Mouse (Mus musculus) heart, postnatal 10 days (tissue): ENCODE results near the gene Ugt1a10. TPM values are rescaled to one million over a fixed set of nuclear protein-coding genes. Genes with fewer than 3 reads are reported as not detected.
"Not testable (repeated sequence)": the region's sequence is repeated elsewhere in the genome, so short reads cannot be mapped to it uniquely, and the experiment has no call there.

ENCODE experiments used
- DNase-seq, 2 experiments: peaks; one replicate each; pipeline ENCODE4 v3.0.0; 2021
- intact Hi-C: fragments of 180-260 bp; cut with DNase I; formaldehyde crosslinking; loops from one replicate; pipeline ENCODE4 v1.15.1; 2025
- total RNA-seq, 2 experiments: library from RNA; stranded (reverse); gene quantifications; 2 replicates each; pipeline ENCODE4 v1.2.3; 2021

Ugt1a10 gene
- total RNA-seq, 2 experiments from 2014 or later: not detected

DNA sequence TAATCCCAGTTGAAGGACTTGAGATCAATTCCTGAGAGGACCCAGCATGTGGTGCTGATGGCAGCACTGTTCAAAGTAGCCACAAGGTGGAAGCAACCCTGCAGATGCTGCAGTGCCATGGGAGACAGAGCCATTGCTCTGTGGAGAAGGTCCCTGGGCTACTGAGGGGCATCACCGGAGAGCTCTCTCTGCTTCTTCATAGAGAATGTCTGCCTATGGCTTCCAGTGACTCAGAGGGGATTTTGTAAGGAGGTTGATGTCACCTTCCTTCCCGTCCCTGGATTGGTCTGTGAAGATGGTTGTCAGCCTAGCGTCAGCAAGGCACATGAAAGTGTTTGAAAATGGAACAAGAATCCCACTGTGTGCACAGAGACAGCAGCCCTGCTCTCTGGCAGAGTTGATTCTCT lies 39.1 kb downstream of the Ugt1a10 start:
- intact Hi-C loops: not testable (repeated sequence)

DNA sequence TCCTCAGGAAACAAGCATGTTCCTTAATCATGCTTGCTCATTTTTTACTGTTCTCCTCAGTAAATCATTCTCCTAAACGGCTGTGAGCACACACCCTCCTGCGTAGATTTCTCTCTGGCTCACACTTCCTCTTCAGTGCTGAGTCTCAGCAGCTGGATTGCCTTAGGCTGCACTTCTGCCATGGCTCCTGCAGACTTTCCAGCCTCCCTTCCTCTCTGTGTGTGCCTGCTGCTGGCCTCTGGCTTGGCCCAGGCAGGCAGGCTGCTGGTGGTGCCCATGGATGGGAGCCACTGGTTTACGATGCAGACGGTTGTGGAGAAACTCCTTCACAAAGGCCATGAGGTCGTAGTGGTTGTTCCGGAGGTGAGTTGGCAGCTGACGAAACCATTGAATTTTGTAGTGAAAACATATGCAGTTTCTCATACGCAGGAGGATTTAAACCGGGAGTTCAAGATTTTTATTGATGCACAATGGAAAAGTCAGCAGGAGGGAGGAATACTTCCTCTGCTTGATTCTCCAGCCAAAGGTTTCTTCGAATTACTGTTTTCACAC lies 39.8 kb downstream of the Ugt1a10 start, which contains the start of gene Ugt1a7c:
Ugt1a7c (plus strand) TSS at position 122 of the 552 bp plus-strand sequence.
- DNase-seq: peak; percentile 42 to 55
- intact Hi-C loops: no loop called here

More for the DNA sequence above, 39.1 kb downstream of the Ugt1a10 start:
- peak in 1 of 2 experiments; percentile 8 for DNase-seq

DNA sequence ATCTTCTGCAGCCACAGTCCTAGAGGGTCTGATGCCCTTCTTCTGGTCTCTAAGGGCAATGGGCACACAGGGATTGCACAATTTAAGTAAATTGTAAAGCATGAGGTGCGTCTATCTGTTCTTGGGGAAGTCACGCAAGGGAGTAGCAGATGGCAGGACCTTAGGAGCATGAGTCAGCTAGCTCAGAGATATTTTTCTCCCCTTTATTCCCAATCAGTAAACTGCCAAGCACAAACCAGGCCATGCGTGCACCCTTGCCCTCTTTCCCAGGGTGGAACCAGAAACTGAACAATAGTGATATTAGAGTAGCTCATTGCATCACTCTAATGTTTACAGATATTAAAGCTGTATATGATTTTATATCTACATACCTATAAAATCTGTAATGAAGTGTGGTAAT lies 43.4 kb downstream of the Ugt1a10 start:
- DNase-seq, intact Hi-C loops: not testable (repeated sequence)

DNA sequence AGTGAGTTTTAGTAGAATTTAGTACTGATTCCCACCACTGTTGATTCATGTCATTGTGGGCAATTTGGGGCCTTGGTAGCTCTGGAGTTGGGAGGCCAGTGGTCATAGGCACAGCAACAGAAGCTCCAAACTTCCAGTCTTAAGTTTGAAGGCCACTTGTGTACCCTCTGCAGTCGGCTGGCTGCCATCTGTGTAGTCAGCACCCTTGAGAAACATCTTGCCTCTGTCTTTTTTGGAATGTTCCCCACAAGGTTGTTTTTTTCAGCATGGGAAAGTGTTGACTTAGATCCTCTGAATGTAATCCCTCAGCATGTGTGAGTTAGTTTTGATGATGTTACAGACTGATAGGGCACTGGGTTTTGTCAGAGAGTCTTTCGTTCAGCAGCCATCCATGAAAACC lies 44.5 kb downstream of the Ugt1a10 start:
- intact Hi-C loops, DNase-seq: not testable (repeated sequence)

DNA sequence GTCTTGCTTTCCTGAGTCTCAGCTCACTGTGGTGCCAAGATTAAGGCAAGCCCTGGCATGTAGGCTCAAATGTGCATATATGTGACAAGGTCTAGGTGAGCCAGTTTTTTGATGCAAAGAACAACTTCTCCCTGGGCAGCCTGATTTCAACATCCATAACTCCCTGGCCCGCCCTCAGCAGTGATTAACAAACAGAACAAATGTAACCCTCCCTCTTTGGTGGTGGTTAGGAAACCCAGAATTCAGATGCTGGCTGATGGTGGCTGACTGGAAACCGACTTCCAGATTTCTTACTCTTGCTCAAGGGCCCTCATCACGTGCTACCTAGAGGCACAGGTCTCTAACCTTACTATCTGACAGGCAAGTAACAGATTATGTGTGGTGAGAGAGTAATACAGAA lies 47.8 kb downstream of the Ugt1a10 start, which contains the start of gene Ugt1a6b:
Ugt1a6b (plus strand) TSS at position 234 of the 400 bp plus-strand sequence.
- DNase-seq, intact Hi-C loops: not testable (repeated sequence)

DNA sequence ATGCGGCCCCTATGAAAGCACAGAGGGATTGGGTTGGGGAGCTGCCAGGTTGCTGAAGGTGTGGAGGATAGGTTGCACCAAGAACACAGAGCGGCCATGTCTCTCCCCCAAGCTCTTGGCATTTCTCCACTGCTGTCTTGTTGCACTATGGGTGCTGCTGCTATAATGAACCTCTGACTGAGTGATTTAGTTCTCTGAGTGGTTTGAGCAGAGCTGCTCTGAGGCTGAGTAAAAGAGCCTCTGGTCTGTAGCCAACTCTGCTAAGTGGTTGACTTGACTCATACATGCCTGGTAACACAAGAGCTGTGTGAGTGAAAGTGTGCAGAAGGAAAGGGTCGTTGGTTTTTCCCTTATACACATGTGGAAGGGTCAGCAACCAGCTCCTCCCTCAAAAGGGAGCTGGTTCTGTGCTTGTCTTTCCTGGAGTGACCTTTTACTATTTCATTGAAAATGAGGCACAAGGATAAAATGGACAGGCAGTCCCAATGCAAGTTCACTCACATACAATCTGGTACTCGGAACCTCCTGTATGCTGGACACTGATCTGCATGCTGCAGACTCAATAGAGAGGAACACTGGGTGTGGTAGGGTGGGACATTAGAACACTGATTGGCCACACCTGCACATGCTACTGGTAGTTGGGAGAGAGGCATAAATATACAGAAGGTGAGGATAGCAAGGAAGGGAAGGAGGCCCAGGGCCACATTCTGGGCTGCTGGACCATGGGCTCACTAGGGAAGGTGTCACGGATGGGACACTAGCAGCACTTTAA lies 48.7 kb downstream of the Ugt1a10 start:
- intact Hi-C loops, DNase-seq: not testable (repeated sequence)

DNA sequence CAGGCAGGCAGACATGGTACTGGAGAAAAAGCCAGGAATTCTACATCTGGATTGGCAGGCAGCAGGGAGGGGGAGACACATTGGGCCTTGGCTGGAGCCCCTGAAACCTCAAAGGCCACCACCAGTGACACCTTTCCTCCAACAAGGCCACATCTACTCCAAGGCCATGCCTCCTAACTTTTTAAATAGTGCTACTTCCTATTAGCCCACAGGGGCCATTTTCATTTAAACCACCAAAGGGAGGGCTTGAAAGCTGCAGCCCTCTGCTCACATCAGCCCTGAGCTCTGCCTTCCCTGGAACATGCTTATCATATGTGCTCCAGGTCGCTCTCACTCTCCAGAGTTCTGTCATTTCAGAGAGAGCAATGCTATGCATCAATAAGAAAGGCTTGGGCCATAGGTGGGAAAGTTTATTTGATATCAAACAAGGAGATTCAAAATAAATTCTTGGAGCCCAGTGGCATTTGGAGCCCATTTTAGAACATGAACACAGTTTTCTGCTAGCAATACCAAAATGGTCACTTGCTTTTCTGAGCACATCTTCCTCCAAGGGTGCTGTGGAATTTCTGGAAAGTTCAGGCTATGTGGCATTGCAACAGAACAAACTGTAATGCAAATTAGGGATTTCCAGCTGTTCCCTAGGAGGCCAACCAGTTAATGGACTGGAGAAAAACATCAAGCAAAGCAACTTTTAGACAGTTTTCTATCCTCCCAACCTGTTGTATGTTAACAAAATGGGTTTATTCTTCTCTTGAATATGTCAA lies 49.7 kb downstream of the Ugt1a10 start:
- intact Hi-C loops: no loop called here
- no peak for DNase-seq

DNA sequence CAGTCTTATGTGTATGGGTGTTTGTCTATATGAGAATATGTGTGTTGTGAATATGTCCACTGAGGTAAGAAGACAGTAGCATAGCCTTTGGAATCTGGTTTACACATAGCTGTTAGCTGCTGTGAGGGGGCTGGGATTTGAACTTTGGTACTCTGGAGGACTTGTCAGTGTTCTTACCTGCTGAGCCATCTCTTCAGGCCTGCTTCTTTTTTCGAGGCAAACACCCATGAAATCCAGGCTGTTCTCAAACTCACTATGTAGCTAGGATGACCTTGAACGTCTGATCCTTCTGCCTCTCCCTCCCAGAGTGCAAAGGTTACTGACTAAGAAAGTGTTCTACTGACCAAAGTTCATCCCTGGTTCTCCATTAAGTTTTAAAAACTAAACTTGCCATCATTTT lies 50.5 kb downstream of the Ugt1a10 start:
- intact Hi-C loops: no loop called here
- no peak for DNase-seq

DNA sequence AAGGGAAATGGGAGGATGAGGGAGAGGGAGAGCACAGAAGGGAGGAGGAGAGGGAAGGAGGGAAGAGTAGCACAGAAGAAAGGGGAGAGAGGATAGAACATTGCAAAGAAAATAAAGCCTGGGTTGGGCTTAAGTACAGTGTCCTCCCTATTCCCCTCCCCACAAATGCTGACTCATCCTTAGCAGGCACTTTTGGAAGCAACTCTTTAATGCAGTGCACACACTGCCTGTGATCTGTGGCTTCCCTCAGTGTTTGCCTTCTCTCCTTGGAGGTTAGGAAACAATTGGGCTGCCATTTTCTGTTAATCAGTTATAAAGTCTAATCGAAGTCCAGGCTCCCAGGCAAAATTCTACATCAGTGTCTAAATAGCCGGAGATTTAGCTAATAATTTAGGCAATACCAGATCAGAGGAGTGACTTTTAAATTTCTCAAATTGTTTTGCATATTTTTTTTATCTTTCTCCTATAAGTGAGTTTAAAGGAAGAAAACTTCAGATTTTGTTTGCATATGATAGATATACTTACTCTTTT lies 53.9 kb downstream of the Ugt1a10 start:
- DNase-seq, intact Hi-C loops: not testable (repeated sequence)

DNA sequence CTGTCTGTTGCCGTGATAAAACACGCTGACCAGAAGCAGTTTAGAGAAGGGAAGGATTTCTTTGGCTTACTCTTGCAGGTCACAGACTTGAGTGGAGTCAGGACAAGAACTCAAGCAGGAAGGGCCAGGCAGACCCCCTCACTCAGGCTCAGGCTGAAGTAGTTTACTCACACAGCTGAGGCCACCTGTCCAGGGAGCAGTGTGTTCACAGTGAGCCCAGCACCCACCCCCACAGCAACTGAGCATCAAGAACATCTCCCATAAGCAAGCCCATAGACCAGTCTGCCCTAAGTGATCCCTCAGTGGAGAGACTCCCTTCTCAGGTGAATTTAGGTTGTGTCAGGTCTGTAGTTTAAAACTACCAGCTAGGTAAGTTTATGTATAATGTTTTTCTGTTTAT lies 54.4 kb downstream of the Ugt1a10 start:
- DNase-seq, intact Hi-C loops: not testable (repeated sequence)

DNA sequence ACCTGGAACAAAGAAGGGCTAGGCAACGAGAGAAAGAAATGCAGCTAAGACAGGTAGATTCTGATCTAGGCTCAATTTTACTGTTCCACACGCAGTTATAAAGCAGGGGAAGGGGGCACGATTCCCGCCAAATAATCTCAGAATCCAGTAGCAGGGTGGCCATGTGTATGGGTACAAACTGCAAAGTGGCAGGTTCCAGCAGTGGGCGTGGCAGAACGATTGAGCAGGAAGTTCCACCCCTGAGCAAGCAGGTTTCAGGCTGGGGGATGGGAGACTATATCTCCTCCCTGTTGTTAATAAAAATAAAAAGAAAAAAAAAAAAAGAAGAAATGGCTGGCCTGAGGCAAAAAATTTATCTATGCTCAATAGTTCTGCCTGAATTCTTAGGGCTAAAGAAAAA lies 57.6 kb downstream of the Ugt1a10 start:
- DNase-seq, intact Hi-C loops: not testable (repeated sequence)

DNA sequence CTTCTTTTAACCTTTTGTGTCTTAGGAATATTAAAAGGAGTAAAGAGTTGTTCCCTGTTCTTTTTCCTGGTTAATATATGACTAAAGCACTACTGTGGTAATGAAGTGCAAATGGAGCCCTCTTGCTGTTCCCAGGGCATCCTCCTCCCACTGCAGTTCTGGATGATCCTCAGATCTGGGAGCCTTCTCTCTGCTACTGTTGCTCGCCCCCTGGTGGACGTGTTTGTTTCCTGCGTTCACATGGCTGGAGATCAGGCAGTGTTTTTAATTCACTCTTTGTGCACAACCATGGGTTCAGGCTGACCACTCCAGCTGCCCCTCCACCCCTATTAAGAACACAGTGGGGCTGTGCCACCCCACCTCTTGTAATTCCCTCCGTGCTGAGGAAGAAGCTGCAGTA lies 65.4 kb downstream of the Ugt1a10 start:
- DNase-seq, intact Hi-C loops: not testable (repeated sequence)

DNA sequence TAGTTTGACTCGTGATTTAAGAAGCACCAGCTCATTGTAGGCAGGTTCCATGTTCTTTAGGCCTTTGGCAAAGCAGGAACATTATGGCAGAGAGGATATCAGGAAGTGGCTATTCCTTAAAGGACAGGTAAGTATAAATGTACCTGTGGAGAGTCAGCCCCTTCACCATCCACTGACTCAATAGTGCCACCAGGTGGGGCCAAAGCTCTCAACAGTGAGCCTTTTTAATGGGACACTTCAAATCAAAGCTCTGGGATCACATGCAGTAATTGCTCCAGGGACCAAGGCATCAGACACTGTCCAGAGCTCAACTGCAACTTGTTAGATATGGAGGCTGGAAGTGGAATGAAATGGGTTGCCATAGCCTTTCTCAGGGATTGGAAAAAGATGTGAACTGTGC lies 66.3 kb downstream of the Ugt1a10 start:
- not testable (repeated sequence) for DNase-seq

DNA sequence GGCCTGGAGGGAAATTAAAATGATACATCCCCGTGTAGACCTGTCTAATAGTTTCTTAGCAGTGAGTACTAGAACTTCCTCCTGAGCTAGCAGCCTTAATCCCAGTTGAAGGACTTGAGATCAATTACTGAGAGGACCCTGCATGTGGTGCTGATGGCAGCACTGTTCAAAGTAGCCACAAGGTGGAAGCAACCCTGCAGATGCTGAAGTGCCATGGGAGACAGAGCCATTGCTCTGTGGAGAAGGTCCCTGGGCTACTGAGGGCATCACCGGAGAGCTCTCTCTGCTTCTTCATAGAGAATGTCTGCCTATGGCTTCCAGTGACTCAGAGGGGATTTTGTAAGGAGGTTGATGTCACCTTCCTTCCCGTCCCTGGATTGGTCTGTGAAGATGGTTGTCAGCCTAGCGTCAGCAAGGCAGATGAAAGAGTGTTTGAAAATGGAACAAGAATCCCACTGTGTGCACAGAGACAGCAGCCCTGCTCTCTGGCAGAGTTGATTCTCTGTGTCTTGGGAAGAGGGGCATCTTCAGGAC lies 70.7 kb downstream of the Ugt1a10 start:
- DNase-seq, intact Hi-C loops: not testable (repeated sequence)

More for the DNA sequence above, 66.3 kb downstream of the Ugt1a10 start:
- intact Hi-C loops: not testable (repeated sequence)

DNA sequence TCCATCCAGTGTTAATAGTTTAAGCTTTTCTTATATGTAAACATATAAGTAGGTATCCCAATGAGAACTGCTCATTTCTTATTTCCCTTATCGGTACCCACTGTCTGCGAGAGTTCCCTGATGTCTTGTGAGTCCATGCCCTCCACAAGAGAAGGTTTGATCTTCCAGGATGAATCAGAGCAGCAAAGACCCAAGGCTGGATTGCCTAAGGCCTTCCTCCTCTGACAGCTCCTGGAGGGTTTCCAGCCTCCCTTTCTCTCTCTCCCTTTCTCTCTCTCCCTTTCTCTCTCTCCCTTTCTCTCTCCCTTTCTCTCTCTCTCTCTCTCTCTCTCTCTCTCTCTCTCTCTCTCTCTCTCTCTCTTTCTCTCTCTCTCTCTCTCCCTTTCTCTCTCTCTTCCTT lies 73.9 kb downstream of the Ugt1a10 start:
- DNase-seq, intact Hi-C loops: not testable (repeated sequence)

DNA sequence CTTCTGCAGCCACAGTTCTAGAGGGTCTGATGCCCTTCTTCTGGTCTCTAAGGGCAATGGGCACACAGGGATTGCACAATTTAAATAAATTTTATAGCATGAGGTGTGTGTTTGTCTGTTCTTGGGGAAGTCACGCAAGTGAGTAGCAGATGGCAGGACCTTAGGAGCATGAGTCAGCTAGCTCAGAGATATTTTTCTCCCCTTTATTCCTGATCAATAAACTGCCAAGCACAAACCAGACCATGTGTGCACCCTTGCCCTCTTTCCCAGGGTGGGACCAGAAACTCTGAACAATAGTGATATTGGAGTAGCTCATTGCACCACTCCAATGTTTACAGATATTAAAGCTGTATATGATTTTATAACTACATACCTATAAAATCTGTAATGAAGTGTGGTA lies 75.0 kb downstream of the Ugt1a10 start:
- DNase-seq, intact Hi-C loops: not testable (repeated sequence)

DNA sequence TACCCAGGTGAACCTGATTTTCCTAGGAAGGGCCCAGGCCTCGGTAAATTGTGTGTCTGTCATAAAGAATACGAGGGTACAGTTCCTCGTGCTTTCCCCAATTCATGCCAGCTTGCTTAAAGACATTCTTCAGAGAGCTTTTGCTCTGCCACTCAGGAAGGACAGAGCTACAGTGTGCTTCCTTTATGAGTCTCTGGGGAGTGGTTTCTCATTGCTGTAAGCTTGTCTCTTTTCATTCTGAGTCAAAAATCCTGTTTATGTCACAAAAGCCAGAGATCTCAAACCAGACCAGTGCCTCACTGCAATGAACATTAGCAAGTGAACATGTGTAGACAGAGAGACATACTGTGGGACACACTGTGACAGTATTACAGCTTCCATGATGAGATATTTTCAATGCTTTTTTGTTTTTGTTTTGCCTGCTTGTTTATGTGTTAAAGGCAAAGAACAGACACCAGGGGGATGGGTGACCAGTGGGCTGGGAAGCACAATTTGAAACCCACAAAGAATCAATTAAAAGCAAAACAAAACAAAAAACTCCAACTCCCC lies 78.8 kb downstream of the Ugt1a10 start:
- intact Hi-C loops: no loop called here
- DNase-seq: no peak

DNA sequence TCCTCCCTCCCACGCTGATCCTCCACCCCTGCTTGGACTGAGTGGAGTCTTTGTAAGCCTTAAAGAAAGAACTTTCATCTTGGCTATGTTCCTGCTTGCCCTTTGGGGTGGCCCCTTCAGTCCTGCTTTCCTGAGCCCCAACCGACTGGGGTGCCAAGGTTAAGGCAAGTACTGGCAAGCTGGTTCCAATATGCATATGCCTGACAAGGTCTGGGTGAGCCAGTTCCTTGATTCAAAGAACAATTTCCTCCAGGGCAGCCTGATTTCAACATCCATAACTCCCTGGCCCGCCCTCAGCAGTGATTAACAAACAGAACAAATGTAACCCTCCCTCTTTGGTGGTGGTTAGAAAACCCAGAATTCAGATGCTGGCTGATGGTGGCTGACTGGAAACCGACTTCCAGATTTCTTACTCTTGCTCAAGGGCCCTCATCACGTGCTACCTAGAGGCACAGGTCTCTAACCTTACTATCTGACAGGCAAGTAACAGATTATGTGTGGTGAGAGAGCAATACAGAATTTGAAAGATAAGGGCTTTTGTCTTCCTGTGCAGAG lies 79.3 kb downstream of the Ugt1a10 start, which contains the start of gene Ugt1a6a:
Ugt1a6a (plus strand) TSS at position 353 of the 555 bp plus-strand sequence.
- intact Hi-C loops: not testable (repeated sequence)
- DNase-seq: peak; percentile 20 to 22

DNA sequence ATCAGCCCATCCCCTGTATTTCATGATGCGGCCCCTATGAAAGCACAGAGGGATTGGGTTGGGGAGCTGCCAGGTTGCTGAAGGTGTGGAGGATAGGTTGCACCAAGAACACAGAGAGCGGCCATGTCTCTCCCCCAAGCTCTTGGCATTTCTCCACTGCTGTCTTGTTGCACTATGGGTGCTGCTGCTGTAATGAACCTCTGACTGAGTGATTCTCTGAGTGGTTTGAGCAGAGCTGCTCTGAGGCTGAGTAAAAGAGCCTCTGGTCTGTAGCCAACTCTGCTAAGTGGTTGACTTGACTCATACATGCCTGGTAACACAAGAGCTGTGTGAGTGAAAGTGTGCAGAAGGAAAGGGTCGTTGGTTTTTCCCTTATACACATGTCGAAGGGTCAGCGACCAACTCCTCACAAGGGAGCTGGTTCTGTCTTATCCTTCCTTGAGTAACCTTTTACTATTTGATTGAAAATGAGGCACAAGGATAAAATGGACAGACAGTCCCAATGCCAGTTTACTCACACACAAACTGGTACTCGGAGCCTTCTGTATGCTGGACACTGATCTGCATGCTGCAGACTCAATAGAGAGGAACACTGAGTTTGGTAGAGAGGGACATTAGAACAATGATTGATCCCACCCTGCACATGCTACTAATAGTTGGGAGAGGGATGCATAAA lies 80.2 kb downstream of the Ugt1a10 start:
- intact Hi-C loops: not testable (repeated sequence)

More for the DNA sequence above, 80.2 kb downstream of the Ugt1a10 start:
- not testable (repeated sequence) for DNase-seq
